In the genomic region with DNA sequence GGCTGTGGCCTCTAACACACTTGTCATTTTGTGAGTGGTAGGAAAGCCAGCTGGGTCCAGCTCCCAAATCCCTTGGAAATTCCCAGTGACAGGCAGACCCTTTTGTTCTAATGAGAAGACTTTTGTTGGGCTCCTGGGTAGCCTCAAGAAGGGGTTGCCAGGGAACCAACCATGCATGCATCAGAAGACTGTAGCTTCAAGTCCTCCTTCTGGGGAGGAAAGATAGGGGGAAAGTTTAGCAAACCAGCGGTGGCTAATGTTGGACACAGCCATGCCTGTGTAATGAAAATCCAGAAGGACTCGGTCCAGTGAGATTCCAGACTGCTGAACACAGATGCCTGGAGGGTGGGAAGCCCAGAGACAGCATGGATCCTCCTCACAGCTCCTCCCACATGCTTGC, we compare ENCODE assay signal across 13 mouse cellular contexts.
DNase-seq lines count a peak whose midpoint lies in the region; ATAC-seq and TF ChIP-seq lines count a peak whose summit lies in the region.
"Had no signal": no experiment of that assay in that cellular context is flagged by ENCODE, and none has a peak within 500 bp of the region (broad histone marks: within the 10 kb centered on the region; RNA-seq: fewer than 3 reads in every experiment).

No protein-coding gene starts in this region.

- H3K9me3 ChIP-seq in kidney, postnatal 0 days (replicated peaks; ENCODE audit: low read length), result no peaks in the 10 kb centered on the region
- H3K9me3 ChIP-seq in forebrain, embryonic 16.5 days (ENCODE audit: control insufficient read depth, low read length), result no peaks in the 10 kb centered on the region
- H3K9me3 ChIP-seq in midbrain, embryonic 11.5 days (ENCODE audit: control insufficient read depth, low read length), result no peaks in the 10 kb centered on the region
- no peaks in the 10 kb centered on the region for H3K9me3 ChIP-seq in kidney, embryonic 16.5 days (ENCODE audit: low read length)

- H3K27me3 ChIP-seq in kidney, postnatal 0 days (ENCODE audit: insufficient read depth, low read length), result no peaks in the 10 kb centered on the region
- H3K27me3 ChIP-seq in forebrain, embryonic 16.5 days (replicated peaks; ENCODE audit: control insufficient read depth, insufficient read depth, low read length), result no peaks in the 10 kb centered on the region
- no peaks in the 10 kb centered on the region for H3K27me3 ChIP-seq in midbrain, embryonic 11.5 days (ENCODE audit: control insufficient read depth, insufficient read depth, low read length)
- no peaks in the 10 kb centered on the region for H3K27me3 ChIP-seq in kidney, embryonic 16.5 days (ENCODE audit: insufficient read depth, low read length)

- 28% methylated on average over 2 of the region's 2 CpGs for WGBS in kidney, postnatal 0 days
- 5% methylated on average over 2 of the region's 2 CpGs for WGBS in forebrain, embryonic 16.5 days
- WGBS in midbrain, embryonic 11.5 days, result 5% methylated on average over 2 of the region's 2 CpGs
- WGBS in kidney, embryonic 16.5 days, result 54% methylated on average over 2 of the region's 2 CpGs

- no peaks in the 10 kb centered on the region for H3K4me1 ChIP-seq in kidney, postnatal 0 days (replicated peaks; ENCODE audit: insufficient read depth, low read length)
- H3K4me1 ChIP-seq in forebrain, embryonic 16.5 days (replicated peaks; ENCODE audit: control insufficient read depth, insufficient read depth, low read length), result peaks cover 16% of the 10 kb centered on the region
- H3K4me1 ChIP-seq in midbrain, embryonic 11.5 days (ENCODE audit: control insufficient read depth, insufficient read depth, low read length), result peaks cover 19% of the 10 kb centered on the region
- no peaks in the 10 kb centered on the region for H3K4me1 ChIP-seq in kidney, embryonic 16.5 days (ENCODE audit: insufficient read depth, low read length)

- no peak overlapping the region for H3K4me2 ChIP-seq in kidney, postnatal 0 days (ENCODE audit: low read length)
- H3K4me2 ChIP-seq in forebrain, embryonic 16.5 days (ENCODE audit: low read length), result no peak overlapping the region
- H3K4me2 ChIP-seq in midbrain, embryonic 11.5 days, result no peak overlapping the region
- no peak overlapping the region for H3K4me2 ChIP-seq in kidney, embryonic 16.5 days (replicated peaks; ENCODE audit: low read depth, low read length)
- H3K4me2 ChIP-seq: liver, embryonic 11.5 days had no signal

- TF ChIP-seq CTCF in kidney, postnatal 0 days (IDR thresholded peaks at IDR 0.05; ENCODE audit: low read depth), result no peak

- intact Hi-C loops in gastrocnemius, postnatal 14 days (cut with DNase I; ENCODE audit: low total_unique reads), result no loop called here

- H3K4me3 ChIP-seq in kidney, postnatal 0 days (replicated peaks; ENCODE audit: low read depth, low read length), result no peak overlapping the region
- H3K4me3 ChIP-seq in forebrain, embryonic 16.5 days (replicated peaks; ENCODE audit: low read length), result no peak overlapping the region
- H3K4me3 ChIP-seq in midbrain, embryonic 11.5 days (ENCODE audit: low read depth, low read length), result no peak overlapping the region
- H3K4me3 ChIP-seq in kidney, embryonic 16.5 days (ENCODE audit: low read length), result no peak overlapping the region
- H3K4me3 ChIP-seq: layer of hippocampus, adult 2 months had no signal

- no peak overlapping the region for H3K9ac ChIP-seq in kidney, postnatal 0 days (ENCODE audit: low read depth, low read length)
- no peak overlapping the region for H3K9ac ChIP-seq in forebrain, embryonic 16.5 days (replicated peaks; ENCODE audit: low read depth, low read length)
- H3K9ac ChIP-seq in midbrain, embryonic 11.5 days (ENCODE audit: low read length), result no peak overlapping the region
- no peak overlapping the region for H3K9ac ChIP-seq in kidney, embryonic 16.5 days (replicated peaks; ENCODE audit: low read length)

- H3K27ac ChIP-seq in kidney, postnatal 0 days, result no peak overlapping the region
- H3K27ac ChIP-seq in forebrain, embryonic 16.5 days (ENCODE audit: low read length), result peak overlapping the region; percentile 48; the same call in 1 of the 2 replicates
- H3K27ac ChIP-seq in midbrain, embryonic 11.5 days (ENCODE audit: low read depth, low read length), result peak overlapping the region; percentile 31; the same call in 1 of the 2 replicates
- H3K27ac ChIP-seq in kidney, embryonic 16.5 days (ENCODE audit: low read length), result no peak overlapping the region
- H3K27ac ChIP-seq: layer of hippocampus, adult 2 months had no signal

- H3K36me3 ChIP-seq in kidney, postnatal 0 days (ENCODE audit: insufficient read depth, low read length), result no peaks in the 10 kb centered on the region
- H3K36me3 ChIP-seq in forebrain, embryonic 16.5 days (ENCODE audit: control insufficient read depth, insufficient read depth), result no peaks in the 10 kb centered on the region
- no peaks in the 10 kb centered on the region for H3K36me3 ChIP-seq in midbrain, embryonic 11.5 days (ENCODE audit: control insufficient read depth, insufficient read depth, low read length)
- H3K36me3 ChIP-seq in kidney, embryonic 16.5 days (ENCODE audit: insufficient read depth, low read length), result no peaks in the 10 kb centered on the region

- ATAC-seq in kidney, postnatal 0 days (replicated peaks; ENCODE audit: low FRiP score, low read depth), result no peak
- peak; percentile 73 for ATAC-seq in forebrain, embryonic 16.5 days
- ATAC-seq in midbrain, embryonic 11.5 days (ENCODE audit: low FRiP score), result peak; percentile 87
- ATAC-seq in kidney, embryonic 16.5 days (ENCODE audit: low FRiP score, low TSS enrichment), result no peak

- peak; percentile 40 for DNase-seq in kidney, postnatal 0 days (ENCODE audit: low spot score)
- DNase-seq in kidney, postnatal 4 days, result no peak
- DNase-seq in embryo, embryonic 10 days (ENCODE audit: low spot score), result peak; percentile 60
- peak; percentile 92 for DNase-seq in midbrain, embryonic 11.5 days (ENCODE audit: low spot score, missing footprints)
- DNase-seq in gastrocnemius, postnatal 14 days, result no peak
- DNase-seq in thymus, postnatal 25 days, result no peak
- DNase-seq: adrenal gland, adult 2 months; cerebellum, adult 8-10 months; lung, postnatal 4 days had no signal

Comparison
In these comparisons a context has a peak if more than half of its experiments do, and no peak if none do; other contexts are left out.
1. DNase-seq: peak in kidney, postnatal 0 days (single experiment), embryo, embryonic 10 days (single experiment) and midbrain, embryonic 11.5 days (single experiment); none in kidney, postnatal 4 days (0 of 2), gastrocnemius, postnatal 14 days (single experiment) and thymus, postnatal 25 days (single experiment).
2. ATAC-seq: peak in forebrain, embryonic 16.5 days (single experiment) and midbrain, embryonic 11.5 days (single experiment); none in kidney, postnatal 0 days (single experiment) and kidney, embryonic 16.5 days (single experiment).
3. H3K27ac ChIP-seq: peak in forebrain, embryonic 16.5 days (single experiment) and midbrain, embryonic 11.5 days (single experiment); none in kidney, postnatal 0 days (single experiment) and kidney, embryonic 16.5 days (single experiment).